ENCODE assay signal across 32 mouse cellular contexts in the genomic region with DNA sequence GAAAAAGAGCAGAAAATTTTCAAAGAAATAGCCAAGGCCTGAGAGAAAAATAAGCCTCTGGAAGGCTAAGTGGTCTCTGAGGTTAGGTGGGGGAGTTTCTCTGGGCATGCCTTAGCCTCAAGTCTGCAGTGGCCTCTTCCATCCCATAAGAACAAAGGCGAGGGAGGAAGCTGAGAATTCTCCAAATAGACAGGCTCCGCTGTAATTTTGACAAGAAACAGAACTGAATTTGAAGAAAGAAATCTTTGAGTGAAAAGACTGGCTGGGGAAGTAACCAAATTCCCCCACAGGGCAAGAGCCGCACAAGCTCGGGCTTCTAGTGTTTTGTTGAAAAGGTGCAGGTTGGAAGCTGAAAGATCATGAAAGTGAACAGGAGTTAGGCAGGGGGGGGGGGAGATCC. TPM values are rescaled to one million over a fixed set of nuclear protein-coding genes. Genes with fewer than 3 reads are reported as not detected.
DNase-seq lines count a peak whose midpoint lies in the region; ATAC-seq and TF ChIP-seq lines count a peak whose summit lies in the region.
"Had no signal": no experiment of that assay in that cellular context is flagged by ENCODE, and none has a peak within 500 bp of the region (broad histone marks: within the 10 kb centered on the region; RNA-seq: fewer than 3 reads in every experiment).

No protein-coding gene starts in this region.

- H3K4me2 ChIP-seq in embryonic facial prominence, embryonic 11.5 days (ENCODE audit: low read depth, low read length): no peak overlapping the region
- H3K4me2 ChIP-seq in kidney, postnatal 0 days (ENCODE audit: low read length): no peak overlapping the region
- H3K4me2 ChIP-seq in stomach, embryonic 14.5 days (replicated peaks; ENCODE audit: low read depth, low read length): no peak overlapping the region
- H3K4me2 ChIP-seq in stomach, postnatal 0 days (replicated peaks; ENCODE audit: low read depth): no peak overlapping the region
- H3K4me2 ChIP-seq in limb, embryonic 12.5 days: no peak overlapping the region
- H3K4me2 ChIP-seq: embryonic facial prominence, embryonic 15.5 days; forebrain, embryonic 12.5 days had no signal

- no peak for ATAC-seq in embryonic facial prominence, embryonic 11.5 days (replicated peaks; ENCODE audit: insufficient number of reproducible peaks, low FRiP score, low TSS enrichment, low read depth)
- no peak for ATAC-seq in kidney, postnatal 0 days (replicated peaks; ENCODE audit: low FRiP score, low read depth)
- no peak for ATAC-seq in stomach, embryonic 14.5 days (ENCODE audit: insufficient number of reproducible peaks, insufficient read depth, low FRiP score, low read depth)
- ATAC-seq in stomach, postnatal 0 days (ENCODE audit: low FRiP score, low TSS enrichment): no peak
- ATAC-seq in limb, embryonic 12.5 days (ENCODE audit: insufficient number of reproducible peaks, insufficient read depth, low FRiP score, low TSS enrichment, low read depth): no peak
- ATAC-seq: activated CD4-positive, CD25-positive, alpha-beta regulatory T cell, adult 4 months; CD4-positive, CD25-positive, alpha-beta regulatory T cell, adult 4 months; forebrain, embryonic 14.5 days; forebrain, embryonic 16.5 days; Patski had no signal

- no peaks in the 10 kb centered on the region for H3K4me1 ChIP-seq in embryonic facial prominence, embryonic 11.5 days (ENCODE audit: control insufficient read depth, insufficient read depth, low read length)
- H3K4me1 ChIP-seq in embryonic facial prominence, embryonic 10.5 days: peaks cover 28% of the 10 kb centered on the region
- no peaks in the 10 kb centered on the region; the same call in 1 of the 2 replicates for H3K4me1 ChIP-seq in kidney, postnatal 0 days (replicated peaks; ENCODE audit: insufficient read depth, low read length)
- H3K4me1 ChIP-seq in stomach, embryonic 14.5 days (ENCODE audit: control insufficient read depth, insufficient read depth, low read length): 0 out of 2 replicates have a peak, but pooled peaks cover 20% of the 10 kb centered on the region
- no peaks in the 10 kb centered on the region for H3K4me1 ChIP-seq in stomach, postnatal 0 days (replicated peaks; ENCODE audit: control insufficient read depth, insufficient read depth)
- H3K4me1 ChIP-seq in limb, embryonic 12.5 days (replicated peaks): peaks cover 11% of the 10 kb centered on the region

- DNase-seq in embryonic facial prominence, embryonic 11.5 days (ENCODE audit: low spot score): peak; percentile 60
- DNase-seq in embryonic facial prominence, embryonic 10.5 days (ENCODE audit: low spot score): no peak
- peak; percentile 25 for DNase-seq in kidney, postnatal 0 days (ENCODE audit: low spot score)
- DNase-seq in kidney, adult 18-20 months: no peak
- no peak for DNase-seq in stomach, postnatal 0 days (ENCODE audit: low spot score)
- no peak for DNase-seq in left cerebral cortex, adult 8-10 months (ENCODE audit: low spot score in 2 of 2)
- DNase-seq: adrenal gland, adult 8-10 months; adrenal gland, postnatal 14 days; adrenal gland, postnatal 36 days; B cell, adult 2 months; cerebellum, adult 11 months; cerebellum, adult 18-20 months; cerebellum, adult 8-10 months; cerebellum, adult 9-11 months; cerebellum, postnatal 14 days; cerebellum, postnatal 36 days; embryo, embryonic 11 days had no signal

- H3K36me3 ChIP-seq in embryonic facial prominence, embryonic 11.5 days (replicated peaks; ENCODE audit: control insufficient read depth, insufficient read depth, low read depth, low read length): no peaks in the 10 kb centered on the region
- no peaks in the 10 kb centered on the region for H3K36me3 ChIP-seq in embryonic facial prominence, embryonic 10.5 days (replicated peaks)
- H3K36me3 ChIP-seq in kidney, postnatal 0 days (ENCODE audit: insufficient read depth, low read length): no peaks in the 10 kb centered on the region
- H3K36me3 ChIP-seq in stomach, embryonic 14.5 days (ENCODE audit: control insufficient read depth, insufficient read depth, low read length): no peaks in the 10 kb centered on the region
- no peaks in the 10 kb centered on the region for H3K36me3 ChIP-seq in stomach, postnatal 0 days (ENCODE audit: control insufficient read depth, insufficient read depth, low read length)
- H3K36me3 ChIP-seq in limb, embryonic 12.5 days: no peaks in the 10 kb centered on the region
- H3K36me3 ChIP-seq: embryonic facial prominence, embryonic 15.5 days; forebrain, embryonic 10.5 days; forebrain, embryonic 12.5 days; G1E had no signal

- no peak for TF ChIP-seq EP300 in stomach, postnatal 0 days (optimal IDR thresholded peaks at IDR 0.05)

- TF ChIP-seq CTCF in kidney, postnatal 0 days (IDR thresholded peaks at IDR 0.05; ENCODE audit: low read depth): no peak
- no peak for TF ChIP-seq CTCF in stomach, postnatal 0 days (IDR thresholded peaks at IDR 0.05; ENCODE audit: low read depth)

- H3K4me3 ChIP-seq in embryonic facial prominence, embryonic 11.5 days (ENCODE audit: low read depth, low read length): no peak overlapping the region
- no peak overlapping the region for H3K4me3 ChIP-seq in embryonic facial prominence, embryonic 10.5 days
- no peak overlapping the region for H3K4me3 ChIP-seq in kidney, postnatal 0 days (replicated peaks; ENCODE audit: low read depth, low read length)
- H3K4me3 ChIP-seq in stomach, embryonic 14.5 days (ENCODE audit: low read depth, low read length): no peak overlapping the region
- H3K4me3 ChIP-seq in stomach, postnatal 0 days (ENCODE audit: low read depth, low read length): no peak overlapping the region
- H3K4me3 ChIP-seq in limb, embryonic 12.5 days (replicated peaks): no peak overlapping the region
- H3K4me3 ChIP-seq: embryonic facial prominence, embryonic 15.5 days; erythroblast, embryonic 14.5 days; forebrain, embryonic 10.5 days; forebrain, embryonic 12.5 days had no signal

- H3K27me3 ChIP-seq in embryonic facial prominence, embryonic 11.5 days (ENCODE audit: control insufficient read depth, insufficient read depth, low read length): no peaks in the 10 kb centered on the region
- H3K27me3 ChIP-seq in embryonic facial prominence, embryonic 10.5 days (replicated peaks; ENCODE audit: low read depth, poor library complexity, severe bottlenecking): 0 out of 2 replicates have a peak, but pooled peaks cover 3% of the 10 kb centered on the region
- no peaks in the 10 kb centered on the region for H3K27me3 ChIP-seq in kidney, postnatal 0 days (ENCODE audit: insufficient read depth, low read length)
- H3K27me3 ChIP-seq in stomach, embryonic 14.5 days (ENCODE audit: control insufficient read depth, insufficient read depth, low read length): no peaks in the 10 kb centered on the region
- no peaks in the 10 kb centered on the region for H3K27me3 ChIP-seq in stomach, postnatal 0 days (ENCODE audit: control insufficient read depth, insufficient read depth, low read length)
- H3K27me3 ChIP-seq in limb, embryonic 12.5 days: peaks cover 3% of the 10 kb centered on the region; the same call in 1 of the 2 replicates
- H3K27me3 ChIP-seq: CH12.LX; embryonic facial prominence, embryonic 15.5 days; forebrain, embryonic 12.5 days had no signal

- H3K9ac ChIP-seq in embryonic facial prominence, embryonic 11.5 days (replicated peaks; ENCODE audit: low read length): no peak overlapping the region
- H3K9ac ChIP-seq in kidney, postnatal 0 days (ENCODE audit: low read depth, low read length): no peak overlapping the region
- H3K9ac ChIP-seq in stomach, embryonic 14.5 days (replicated peaks; ENCODE audit: low read depth, low read length): no peak overlapping the region
- no peak overlapping the region for H3K9ac ChIP-seq in stomach, postnatal 0 days (ENCODE audit: low read length)
- no peak overlapping the region for H3K9ac ChIP-seq in limb, embryonic 12.5 days (replicated peaks)
- H3K9ac ChIP-seq: embryonic facial prominence, embryonic 15.5 days; forebrain, embryonic 12.5 days had no signal

- H3K9me3 ChIP-seq in embryonic facial prominence, embryonic 11.5 days (replicated peaks; ENCODE audit: control insufficient read depth, low read length): no peaks in the 10 kb centered on the region; the same call in 1 of the 2 replicates
- H3K9me3 ChIP-seq in embryonic facial prominence, embryonic 10.5 days: no peaks in the 10 kb centered on the region
- H3K9me3 ChIP-seq in kidney, postnatal 0 days (replicated peaks; ENCODE audit: low read length): no peaks in the 10 kb centered on the region
- H3K9me3 ChIP-seq in stomach, embryonic 14.5 days (ENCODE audit: control insufficient read depth, low read depth, low read length): no peaks in the 10 kb centered on the region; the same call in 1 of the 2 replicates
- H3K9me3 ChIP-seq in stomach, postnatal 0 days (ENCODE audit: control insufficient read depth, low read length): no peaks in the 10 kb centered on the region
- no peaks in the 10 kb centered on the region for H3K9me3 ChIP-seq in limb, embryonic 12.5 days
- H3K9me3 ChIP-seq: embryonic facial prominence, embryonic 15.5 days; forebrain, embryonic 10.5 days; forebrain, embryonic 12.5 days; G1E had no signal

- no peak overlapping the region for H3K27ac ChIP-seq in embryonic facial prominence, embryonic 11.5 days (replicated peaks; ENCODE audit: low read depth, low read length)
- H3K27ac ChIP-seq in embryonic facial prominence, embryonic 10.5 days (replicated peaks): no peak overlapping the region; the same call in 1 of the 2 replicates
- no peak overlapping the region for H3K27ac ChIP-seq in kidney, postnatal 0 days
- H3K27ac ChIP-seq in stomach, embryonic 14.5 days (ENCODE audit: low read length): peak overlapping the region; percentile 52; the same call in 1 of the 2 replicates
- no peak overlapping the region for H3K27ac ChIP-seq in stomach, postnatal 0 days (replicated peaks)
- H3K27ac ChIP-seq in limb, embryonic 12.5 days: 0 out of 2 replicates have a peak overlapping the region, but pooled peaks have one; percentile 18
- H3K27ac ChIP-seq: embryonic facial prominence, embryonic 15.5 days; forebrain, embryonic 10.5 days; forebrain, embryonic 12.5 days had no signal

- 53% methylated on average over 4 of the region's 4 CpGs for WGBS in embryonic facial prominence, embryonic 11.5 days
- 63% methylated on average over 4 of the region's 4 CpGs for WGBS in embryonic facial prominence, embryonic 10.5 days
- WGBS in kidney, postnatal 0 days: 61% methylated on average over 4 of the region's 4 CpGs
- 54% methylated on average over 4 of the region's 4 CpGs for WGBS in stomach, embryonic 14.5 days
- WGBS in stomach, postnatal 0 days: 53% methylated on average over 4 of the region's 4 CpGs
- 57% methylated on average over 4 of the region's 4 CpGs for WGBS in limb, embryonic 12.5 days

RNA-seq across cellular contexts. Expression of a gene that starts 24.6 kb away (rescaled TPM):
- 9.9 and 15.4 TPM in 2 replicates for polyA plus RNA-seq in embryonic facial prominence, embryonic 11.5 days (2014; fragmentation: Nextera tagmentation; extraction: Ambion mirVana)
- polyA plus RNA-seq in embryonic facial prominence, embryonic 10.5 days (2016; fragmentation: Nextera tagmentation; extraction: Ambion mirVana): 8.5 and 11.3 TPM in 2 replicates
- 9.7 and 13.0 TPM in 2 replicates for polyA plus RNA-seq in kidney, postnatal 0 days (2015; fragmentation: Nextera tagmentation; extraction: Ambion mirVana)
- polyA plus RNA-seq in stomach, embryonic 14.5 days (2014; fragmentation: Nextera tagmentation; extraction: Ambion mirVana): 43.6 and 44.3 TPM in 2 replicates
- polyA plus RNA-seq in stomach, postnatal 0 days (2015; fragmentation: Nextera tagmentation; extraction: Ambion mirVana): 472 and 547 TPM in 2 replicates
- polyA plus RNA-seq in limb, embryonic 12.5 days (2016; fragmentation: Nextera tagmentation; extraction: Ambion mirVana): 2.1 and 2.2 TPM in 2 replicates
- total RNA-seq in left cerebral cortex, adult 8-10 months (2022): 1 to 10 TPM in 1 of 4 experiments, not detected in 3; 3.0 TPM
- total RNA-seq: adrenal gland, adult 18-20 months; adrenal gland, adult 8-10 months; adrenal gland, postnatal 14 days; adrenal gland, postnatal 36 days; CH12.LX; common myeloid progenitor, adult 5-6 weeks; G1E had no signal
- polyA plus RNA-seq: erythroblast, embryonic 14.5 days; forebrain, embryonic 16.5 days; G1E; Patski had no signal

Comparison
In these comparisons a context has a peak if more than half of its experiments do, and no peak if none do; other contexts are left out.
1. DNase-seq: peak in embryonic facial prominence, embryonic 11.5 days (single experiment) and kidney, postnatal 0 days (single experiment); none in embryonic facial prominence, embryonic 10.5 days (single experiment), kidney, adult 18-20 months (single experiment), stomach, postnatal 0 days (single experiment) and left cerebral cortex, adult 8-10 months (0 of 2).
2. H3K27ac ChIP-seq: peak in stomach, embryonic 14.5 days (single experiment) and limb, embryonic 12.5 days (single experiment); none in embryonic facial prominence, embryonic 11.5 days (single experiment), embryonic facial prominence, embryonic 10.5 days (single experiment), kidney, postnatal 0 days (single experiment) and stomach, postnatal 0 days (single experiment).
3. RNA of a gene that starts 24.6 kb away (polyA plus RNA-seq): 472 to 547 TPM in stomach, postnatal 0 days; 43.6 to 44.3 TPM in stomach, embryonic 14.5 days, 9.7 to 13.0 TPM in kidney, postnatal 0 days, 9.9 to 15.4 TPM in embryonic facial prominence, embryonic 11.5 days, 8.5 to 11.3 TPM in embryonic facial prominence, embryonic 10.5 days and 2.1 to 2.2 TPM in limb, embryonic 12.5 days; every median in the first group is over 10 times any median in the second.